Mouse (Mus musculus): Measurements from ENCODE around the gene Smyd3. TPM values are rescaled to one million over a fixed set of nuclear protein-coding genes. Genes with fewer than 3 reads are reported as not detected.

The Smyd3 gene
- polyA plus RNA-seq, 1 experiment from 2014 or later, result 13.1 TPM

DNA sequence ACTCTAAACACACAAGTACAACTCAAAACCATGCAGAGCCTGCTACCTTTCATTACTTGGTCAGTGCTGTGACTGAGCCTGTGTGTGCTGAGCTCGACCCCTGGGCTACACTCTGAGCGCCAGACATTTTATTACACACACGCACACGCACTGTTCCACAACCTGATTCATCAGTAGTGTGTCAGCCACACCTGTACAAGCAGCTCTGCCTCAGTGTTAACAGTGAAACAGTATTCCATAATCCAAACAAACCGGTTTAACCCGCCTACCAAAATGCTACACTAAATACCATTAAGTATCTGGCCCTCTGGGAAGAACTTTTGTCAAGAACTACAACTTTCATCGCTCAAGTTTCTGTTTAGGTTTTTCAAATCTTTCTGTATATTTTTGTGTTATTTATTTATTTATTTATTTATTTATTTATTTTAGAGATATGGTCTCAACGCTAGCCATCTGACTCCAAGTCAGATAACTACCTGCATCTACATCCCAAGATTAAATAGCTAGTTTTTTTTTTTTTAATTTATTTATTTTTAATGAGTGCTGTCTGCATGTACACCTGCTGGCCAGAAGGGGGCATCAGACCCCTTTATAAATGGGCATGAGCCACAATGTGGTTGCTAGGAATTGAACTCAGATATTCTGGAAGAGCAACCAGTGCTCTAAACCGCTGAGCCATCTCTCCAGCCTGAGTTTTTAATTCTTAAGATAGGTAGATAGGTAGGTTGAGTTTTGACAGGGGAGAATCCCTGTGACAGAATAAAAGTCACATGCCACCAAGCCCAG, 11.1 kb downstream of the Smyd3 start:
- no peak for DNase-seq (ENCODE audit: low spot score, missing footprints)
- H3K4me3 ChIP-seq (ENCODE audit: low read depth, low read length), result no peak overlapping the region
- 72% methylated on average over 9 of the region's 9 CpGs for WGBS
- no peaks in the 10 kb centered on the region for H3K27me3 ChIP-seq (ENCODE audit: control insufficient read depth, insufficient read depth, low read length)
- H3K27ac ChIP-seq (ENCODE audit: low read depth, low read length), result no peak overlapping the region
- no peak overlapping the region for H3K4me2 ChIP-seq
- H3K4me1 ChIP-seq (ENCODE audit: control insufficient read depth, insufficient read depth, low read length), result no peaks in the 10 kb centered on the region
- ATAC-seq (ENCODE audit: low FRiP score), result no peak; the same call in 1 of the 2 replicates
- no peaks in the 10 kb centered on the region for H3K9me3 ChIP-seq (ENCODE audit: control insufficient read depth, low read length)
- no peak overlapping the region for H3K9ac ChIP-seq (ENCODE audit: low read length)
- H3K36me3 ChIP-seq (ENCODE audit: control insufficient read depth, insufficient read depth, low read length), result no peaks in the 10 kb centered on the region

- ATAC-seq (ENCODE audit: low FRiP score) (no peak), DNase-seq (ENCODE audit: low spot score, missing footprints) (peak; percentile 89)
- H3K27ac ChIP-seq (ENCODE audit: low read depth, low read length), result no peak overlapping the region
- H3K27me3 ChIP-seq (ENCODE audit: control insufficient read depth, insufficient read depth, low read length), result no peaks in the 10 kb centered on the region
- 24% methylated on average over 3 of the region's 3 CpGs for WGBS
- H3K9me3 ChIP-seq (ENCODE audit: control insufficient read depth, low read length), result no peaks in the 10 kb centered on the region
- H3K36me3 ChIP-seq (ENCODE audit: control insufficient read depth, insufficient read depth, low read length), result no peaks in the 10 kb centered on the region
- no peaks in the 10 kb centered on the region for H3K4me1 ChIP-seq (ENCODE audit: control insufficient read depth, insufficient read depth, low read length)
- H3K4me2 ChIP-seq, result no peak overlapping the region
- no peak overlapping the region for H3K9ac ChIP-seq (ENCODE audit: low read length)
- no peak overlapping the region for H3K4me3 ChIP-seq (ENCODE audit: low read depth, low read length)
Measured at GRCm38 (mm10) chr1:179502565-179502964, 15.3 kb downstream of the Smyd3 start.

- Histone ChIP-seq H3K4me2 (no peak overlapping the region), H3K4me1 (ENCODE audit: control insufficient read depth, insufficient read depth, low read length) (no peaks in the 10 kb centered on the region), H3K9ac (ENCODE audit: low read length) (no peak overlapping the region), H3K27me3 (ENCODE audit: control insufficient read depth, insufficient read depth, low read length) (no peaks in the 10 kb centered on the region), H3K4me3 (ENCODE audit: low read depth, low read length) (no peak overlapping the region), H3K36me3 (ENCODE audit: control insufficient read depth, insufficient read depth, low read length) (no peaks in the 10 kb centered on the region), H3K9me3 (ENCODE audit: control insufficient read depth, low read length) (no peaks in the 10 kb centered on the region), H3K27ac (ENCODE audit: low read depth, low read length) (no peak overlapping the region)
- ATAC-seq (ENCODE audit: low FRiP score) (no peak), DNase-seq (ENCODE audit: low spot score, missing footprints) (no peak)
- 74% methylated on average over 3 of the region's 3 CpGs for WGBS
Measured at GRCm38 (mm10) chr1:179499257-179499656, 18.6 kb downstream of the Smyd3 start.

- no peak overlapping the region for H3K27ac ChIP-seq (ENCODE audit: low read depth, low read length)
- DNase-seq (ENCODE audit: low spot score, missing footprints) (no peak), ATAC-seq (ENCODE audit: low FRiP score) (no peak)
- no peaks in the 10 kb centered on the region for H3K4me1 ChIP-seq (ENCODE audit: control insufficient read depth, insufficient read depth, low read length)
- no peaks in the 10 kb centered on the region for H3K27me3 ChIP-seq (ENCODE audit: control insufficient read depth, insufficient read depth, low read length)
- no peaks in the 10 kb centered on the region for H3K36me3 ChIP-seq (ENCODE audit: control insufficient read depth, insufficient read depth, low read length)
- H3K9me3 ChIP-seq (ENCODE audit: control insufficient read depth, low read length), result no peaks in the 10 kb centered on the region
- H3K4me3 ChIP-seq (ENCODE audit: low read depth, low read length), result no peak overlapping the region
- WGBS, result 87% methylated on average over 5 of the region's 5 CpGs
- H3K9ac ChIP-seq (ENCODE audit: low read length), result no peak overlapping the region
- H3K4me2 ChIP-seq, result no peak overlapping the region
Measured at GRCm38 (mm10) chr1:179492908-179493307, 24.9 kb downstream of the Smyd3 start.

DNA sequence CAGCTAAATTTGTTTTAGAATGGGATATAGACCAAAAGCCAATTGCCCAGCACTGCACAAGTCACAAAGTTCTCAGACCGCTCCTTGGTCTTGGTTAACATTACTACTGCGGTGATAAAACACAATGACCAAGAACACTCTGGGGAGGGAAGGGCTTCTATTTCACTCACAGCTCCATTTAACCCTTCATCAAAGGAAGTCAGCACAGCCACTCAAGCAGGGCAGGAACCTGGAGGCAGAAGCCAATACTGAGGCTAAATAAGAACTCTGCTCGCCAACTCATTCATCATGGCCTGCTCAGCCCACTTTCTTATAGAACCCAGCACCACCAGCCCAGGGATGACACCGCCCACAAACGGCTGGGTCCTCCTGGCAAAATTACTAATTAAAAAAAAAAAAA, 29.3 kb downstream of the Smyd3 start:
- no peak for ATAC-seq (ENCODE audit: low FRiP score)
- Histone ChIP-seq H3K4me1 (ENCODE audit: control insufficient read depth, insufficient read depth, low read length) (no peaks in the 10 kb centered on the region), H3K4me2 (no peak overlapping the region), H3K27ac (ENCODE audit: low read depth, low read length) (no peak overlapping the region), H3K4me3 (ENCODE audit: low read depth, low read length) (no peak overlapping the region), H3K9ac (ENCODE audit: low read length) (no peak overlapping the region), H3K9me3 (ENCODE audit: control insufficient read depth, low read length) (no peaks in the 10 kb centered on the region), H3K27me3 (ENCODE audit: control insufficient read depth, insufficient read depth, low read length) (no peaks in the 10 kb centered on the region), H3K36me3 (ENCODE audit: control insufficient read depth, insufficient read depth, low read length) (no peaks in the 10 kb centered on the region)
- no peak for DNase-seq (ENCODE audit: low spot score, missing footprints)
- 94% methylated on average over 5 of the region's 5 CpGs for WGBS

DNA sequence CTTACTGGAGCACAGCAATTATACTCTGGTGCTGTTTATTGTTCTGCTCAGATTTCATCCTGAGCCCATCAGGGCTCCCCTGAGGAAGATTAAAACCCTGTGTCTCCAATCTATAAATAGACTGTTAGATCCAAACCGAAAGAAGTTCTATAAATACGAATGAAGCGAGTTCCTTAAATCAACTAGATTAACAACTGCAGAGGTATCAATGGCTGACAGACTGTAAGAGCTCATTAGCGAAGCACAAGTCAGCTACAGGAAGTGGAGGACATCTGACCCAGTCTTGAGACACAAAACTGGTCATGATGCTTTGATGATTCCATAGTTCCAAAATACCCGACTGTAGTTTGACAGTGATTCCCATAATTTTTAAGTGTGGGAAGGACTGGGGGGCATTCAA, 29.9 kb downstream of the Smyd3 start:
- H3K36me3 ChIP-seq (ENCODE audit: control insufficient read depth, insufficient read depth, low read length), result no peaks in the 10 kb centered on the region
- 78% methylated on average over 5 of the region's 5 CpGs for WGBS

GRCm38 (mm10) chr1:179487238-179487637, 30.6 kb downstream of the Smyd3 start:
- H3K36me3 ChIP-seq (ENCODE audit: control insufficient read depth, insufficient read depth, low read length), result no peaks in the 10 kb centered on the region
- no peaks in the 10 kb centered on the region for H3K27me3 ChIP-seq (ENCODE audit: control insufficient read depth, insufficient read depth, low read length)
- no peak overlapping the region for H3K9ac ChIP-seq (ENCODE audit: low read length)
- no peak overlapping the region for H3K4me3 ChIP-seq (ENCODE audit: low read depth, low read length)
- H3K27ac ChIP-seq (ENCODE audit: low read depth, low read length), result no peak overlapping the region
- DNase-seq (ENCODE audit: low spot score, missing footprints) (no peak), ATAC-seq (ENCODE audit: low FRiP score) (no peak)
- no peak overlapping the region for H3K4me2 ChIP-seq
- 87% methylated on average over 2 of the region's 2 CpGs for WGBS
- H3K9me3 ChIP-seq (ENCODE audit: control insufficient read depth, low read length), result no peaks in the 10 kb centered on the region
- H3K4me1 ChIP-seq (ENCODE audit: control insufficient read depth, insufficient read depth, low read length), result no peaks in the 10 kb centered on the region

More for the DNA sequence above, 29.9 kb downstream of the Smyd3 start:
- H3K27me3 ChIP-seq (ENCODE audit: control insufficient read depth, insufficient read depth, low read length), result no peaks in the 10 kb centered on the region
- H3K9me3 ChIP-seq (ENCODE audit: control insufficient read depth, low read length), result no peaks in the 10 kb centered on the region
- H3K4me1 ChIP-seq (ENCODE audit: control insufficient read depth, insufficient read depth, low read length), result no peaks in the 10 kb centered on the region
- ATAC-seq (ENCODE audit: low FRiP score) (no peak), DNase-seq (ENCODE audit: low spot score, missing footprints) (no peak)
- H3K27ac ChIP-seq (ENCODE audit: low read depth, low read length), result no peak overlapping the region
- no peak overlapping the region for H3K9ac ChIP-seq (ENCODE audit: low read length)
- no peak overlapping the region for H3K4me3 ChIP-seq (ENCODE audit: low read depth, low read length)
- no peak overlapping the region for H3K4me2 ChIP-seq

DNA sequence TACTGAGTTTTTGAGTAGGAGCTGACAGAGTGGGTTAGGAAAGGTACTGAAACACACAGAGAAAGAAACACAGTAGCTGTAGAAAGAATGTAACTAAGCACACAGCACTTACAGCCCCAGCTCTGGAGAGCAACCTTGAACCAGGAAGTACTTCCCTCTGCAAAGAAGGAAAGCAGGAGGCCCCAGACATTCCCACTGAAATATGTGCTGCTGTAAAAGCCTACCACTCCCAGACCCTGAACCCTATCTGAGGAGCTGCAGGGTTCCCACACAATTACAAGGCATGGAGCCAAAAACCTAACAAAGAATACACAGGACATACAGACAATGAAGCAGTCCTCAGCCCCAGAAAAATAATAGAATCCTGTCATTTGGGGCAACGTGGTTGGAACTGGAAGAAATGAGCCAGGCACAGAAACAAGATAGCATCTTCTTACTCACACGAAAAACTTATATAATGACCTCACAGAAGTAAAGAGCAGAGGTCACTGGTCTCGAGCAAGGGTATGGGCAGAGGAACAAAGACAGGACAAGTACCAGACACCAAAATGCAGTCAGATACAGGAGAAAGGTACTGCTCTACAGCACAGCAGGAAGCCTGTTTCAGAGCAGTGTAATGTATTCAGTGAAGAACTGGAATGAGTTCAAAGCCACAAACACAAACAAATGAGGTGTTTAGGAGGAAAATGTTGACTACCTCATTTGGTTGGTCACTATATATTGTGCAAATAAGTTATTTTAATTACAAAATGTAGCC, 31.9 kb downstream of the Smyd3 start:
- H3K36me3 ChIP-seq (ENCODE audit: control insufficient read depth, insufficient read depth, low read length), result no peaks in the 10 kb centered on the region
- DNase-seq (ENCODE audit: low spot score, missing footprints) (no peak), ATAC-seq (ENCODE audit: low FRiP score) (no peak)
- no peaks in the 10 kb centered on the region for H3K9me3 ChIP-seq (ENCODE audit: control insufficient read depth, low read length)
- H3K27me3 ChIP-seq (ENCODE audit: control insufficient read depth, insufficient read depth, low read length), result no peaks in the 10 kb centered on the region
- no peak overlapping the region for H3K27ac ChIP-seq (ENCODE audit: low read depth, low read length)
- H3K4me3 ChIP-seq (ENCODE audit: low read depth, low read length), result no peak overlapping the region
- no peaks in the 10 kb centered on the region for H3K4me1 ChIP-seq (ENCODE audit: control insufficient read depth, insufficient read depth, low read length)
- H3K9ac ChIP-seq (ENCODE audit: low read length), result no peak overlapping the region
- H3K4me2 ChIP-seq, result no peak overlapping the region
- 57% methylated on average over 3 of the region's 3 CpGs for WGBS

DNA sequence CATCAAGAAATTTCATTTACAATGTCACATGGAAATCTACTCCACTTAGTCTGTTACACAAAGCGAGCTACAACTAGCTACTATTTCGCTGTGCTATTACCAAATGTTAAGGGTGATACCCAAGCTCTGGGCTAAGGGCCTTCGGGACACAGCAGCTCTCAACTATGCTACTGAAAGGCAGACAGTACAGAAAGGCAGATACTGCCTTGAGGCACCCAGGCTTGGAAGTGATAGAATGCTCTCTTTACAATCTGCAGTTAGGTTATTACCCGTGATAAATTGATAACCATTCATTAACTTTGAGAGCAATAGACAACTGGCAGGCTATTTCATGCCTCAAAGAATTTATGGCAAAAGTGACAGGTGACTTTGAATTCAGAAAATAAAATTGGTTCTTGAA, 37.0 kb downstream of the Smyd3 start:
- no peaks in the 10 kb centered on the region for H3K36me3 ChIP-seq (ENCODE audit: control insufficient read depth, insufficient read depth, low read length)
- no peaks in the 10 kb centered on the region for H3K9me3 ChIP-seq (ENCODE audit: control insufficient read depth, low read length)
- H3K27me3 ChIP-seq (ENCODE audit: control insufficient read depth, insufficient read depth, low read length), result no peaks in the 10 kb centered on the region
- ATAC-seq (ENCODE audit: low FRiP score) (no peak), DNase-seq (ENCODE audit: low spot score, missing footprints) (no peak)
- H3K27ac ChIP-seq (ENCODE audit: low read depth, low read length), result no peak overlapping the region
- 91% methylated on average over 4 of the region's 4 CpGs for WGBS
- no peaks in the 10 kb centered on the region for H3K4me1 ChIP-seq (ENCODE audit: control insufficient read depth, insufficient read depth, low read length)
- no peak overlapping the region for H3K4me2 ChIP-seq
- H3K4me3 ChIP-seq (ENCODE audit: low read depth, low read length), result no peak overlapping the region
- no peak overlapping the region for H3K9ac ChIP-seq (ENCODE audit: low read length)
